Mouse (Mus musculus) lung, postnatal 0 days (tissue): ENCODE data around the gene Dnajb4.

Experiments
- CTCF ChIP-seq: IDR thresholded peaks from 2 replicates; pipeline ENCODE4 v1.5.1; 2016; ENCODE audit warnings: antibody characterized with exemption, mild to moderate bottlenecking
- EP300 ChIP-seq: IDR thresholded peaks from 2 replicates; pipeline ENCODE4 v1.6.1; 2016; ENCODE audit warnings: antibody characterized with exemption, mild to moderate bottlenecking, control low read depth

- TF ChIP-seq EP300: no peak; the same call in 1 of the 2 replicates
- no peak for TF ChIP-seq CTCF
Observed at GRCm38 (mm10) chr3:152193177-152193576, 16.9 kb downstream of the Dnajb4 start.
